Mouse (Mus musculus) spleen, adult 2 months (tissue): ENCODE measurements around the gene Pde6h.

Source experiments
- CTCF ChIP-seq: fragments of 200-500 bp; IDR thresholded peaks from 2 replicates; pipeline ENCODE4 v1.5.1; 2011; ENCODE audit warnings: mild to moderate bottlenecking, inconsistent platforms; ENCODE audit not compliant: insufficient read depth, insufficient read length, insufficient replicate concordance; ENCODE audit errors: extremely low read depth
- POLR2A ChIP-seq: fragments of 200-500 bp; IDR thresholded peaks from 2 replicates; pipeline ENCODE4 v1.6.1; 2011; ENCODE audit warnings: low read depth, low read length, inconsistent platforms

DNA sequence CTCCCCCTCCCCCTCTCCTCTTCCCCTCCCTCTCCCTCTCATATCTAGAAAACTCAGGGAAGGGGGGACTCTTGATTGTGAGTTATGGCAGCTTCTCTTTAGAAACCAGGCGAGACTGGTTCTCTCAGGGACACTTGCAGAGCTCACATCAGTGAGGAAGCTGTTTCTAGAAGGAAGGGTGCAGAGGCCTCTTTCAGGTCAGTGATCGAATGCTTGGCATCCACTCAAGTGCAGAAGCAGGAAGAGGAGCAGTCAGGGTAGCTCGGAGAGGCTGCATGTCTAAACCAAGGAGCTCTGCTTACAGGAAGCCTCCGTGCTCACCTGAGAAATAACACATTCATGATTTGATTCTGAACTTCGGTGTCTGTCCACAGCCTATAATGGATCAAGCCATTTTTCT is 87.6 kb downstream of the Pde6h start:
- TF ChIP-seq CTCF (no peak), POLR2A (no peak)
